Mouse (Mus musculus): ENCODE measurements around the gene Glis2.

Gene Glis2

DNA sequence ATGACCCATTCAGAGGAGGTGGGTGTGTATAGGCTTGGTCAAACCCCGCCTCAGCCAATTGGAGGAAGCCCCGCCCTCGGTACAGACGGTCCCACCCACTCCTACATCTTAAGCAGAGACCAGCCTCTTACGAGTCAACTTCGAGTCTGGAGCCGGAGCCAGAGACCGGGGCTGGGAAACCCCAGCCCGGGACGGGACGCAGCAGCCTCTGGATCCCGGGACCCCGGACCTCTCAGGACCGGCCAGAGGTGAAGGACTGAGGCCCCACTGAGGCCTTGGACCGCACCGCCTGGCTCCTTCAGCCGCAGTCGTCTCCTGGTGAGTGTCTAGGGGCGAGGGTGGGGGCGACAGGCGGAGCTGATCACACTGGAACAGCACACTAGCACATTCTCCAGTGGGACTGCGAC is 45.3 kb downstream of the Glis2 start, which contains the start of the genes Vasn and Dnaja3:
Gene Vasn (plus strand): TSS at position 111 of the 407 bp plus-strand sequence.
Gene Dnaja3 (plus strand): TSS at position 159 of the 407 bp plus-strand sequence.
- DNase-seq (ENCODE audit: low spot score in 2 of 2) = peak; percentile 53 to 65

- DNase-seq (ENCODE audit: low spot score in 2 of 2) = no peak
Observed at GRCm38 (mm10) chr16:4640267-4641005, 45.9 kb downstream of the Glis2 start.

- DNase-seq (ENCODE audit: low spot score in 2 of 2) = peak in 1 of 2 experiments; percentile 32
Observed at GRCm38 (mm10) chr16:4641119-4641838, 46.8 kb downstream of the Glis2 start.

- DNase-seq (ENCODE audit: low spot score in 2 of 2) = no peak
Observed at GRCm38 (mm10) chr16:4642190-4642589, 47.7 kb downstream of the Glis2 start.

- DNase-seq (ENCODE audit: low spot score in 2 of 2) = no peak
Observed at GRCm38 (mm10) chr16:4642937-4643336, 48.4 kb downstream of the Glis2 start.

DNA sequence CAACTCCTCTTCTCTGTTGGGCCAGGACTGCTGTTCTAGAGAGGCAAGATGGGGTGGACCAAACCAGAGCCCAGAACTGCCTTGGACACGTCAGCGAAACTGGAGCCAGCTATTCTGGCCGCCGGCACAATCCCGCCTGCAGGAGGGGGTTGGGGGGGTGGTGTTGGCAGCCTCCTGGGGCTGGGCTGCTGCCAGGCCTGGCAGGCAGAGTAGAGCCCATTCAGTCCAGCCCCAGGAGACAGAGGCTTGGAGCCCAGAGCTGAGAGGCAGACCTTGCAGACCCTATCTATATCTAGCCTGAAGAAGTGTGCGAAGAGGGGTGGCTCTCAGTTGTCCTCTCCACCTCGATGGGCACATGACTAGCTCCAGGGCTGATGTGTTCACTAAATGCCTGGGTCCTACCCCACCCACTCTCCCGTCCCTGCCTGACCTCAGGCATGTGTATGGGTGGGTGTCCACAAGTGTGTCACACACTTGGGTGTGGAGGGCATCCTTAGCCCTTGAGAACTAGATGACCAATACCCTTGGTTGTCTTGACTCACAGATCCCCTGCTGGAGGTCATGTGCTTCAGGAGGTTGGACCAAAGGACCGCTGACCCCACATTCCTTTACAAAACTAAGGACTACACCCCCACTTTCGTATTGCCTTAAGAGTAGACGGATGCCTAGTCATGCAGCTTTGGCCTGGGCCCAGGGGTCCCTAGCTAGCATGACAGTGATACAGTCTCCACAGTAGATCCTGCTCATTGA is 49.3 kb downstream of the Glis2 start:
- DNase-seq (ENCODE audit: low spot score in 2 of 2) = no peak

DNA sequence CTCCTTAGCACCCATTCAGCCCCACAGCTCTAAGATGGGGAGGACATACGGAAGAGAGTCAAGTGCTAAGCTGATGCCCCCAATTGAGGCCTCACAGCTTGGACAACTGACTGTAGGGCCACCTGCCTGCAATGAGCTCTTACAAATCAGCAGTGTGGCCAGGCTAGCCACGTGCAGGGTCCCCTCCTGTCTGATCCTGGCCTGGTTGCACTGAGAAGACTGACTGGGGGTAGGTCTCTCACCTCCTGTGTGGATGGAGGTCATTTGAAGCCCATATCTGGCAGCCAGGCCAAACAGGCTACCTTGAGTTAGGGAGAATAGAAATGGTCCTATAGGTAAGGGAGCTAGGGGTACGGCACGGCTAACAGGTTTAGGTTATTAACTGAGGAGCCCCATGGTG is 51.4 kb downstream of the Glis2 start:
- DNase-seq (ENCODE audit: low spot score in 2 of 2) = no peak

GRCm38 (mm10) chr16:4646831-4647230 is 52.3 kb downstream of the Glis2 start:
- DNase-seq (ENCODE audit: low spot score in 2 of 2) = no peak

- DNase-seq (ENCODE audit: low spot score in 2 of 2) = no peak
Observed at GRCm38 (mm10) chr16:4647651-4648141, 53.2 kb downstream of the Glis2 start.

- DNase-seq (ENCODE audit: low spot score in 2 of 2) = no peak
Observed at GRCm38 (mm10) chr16:4648416-4649023, 54.0 kb downstream of the Glis2 start.

GRCm38 (mm10) chr16:4649211-4649610 is 54.7 kb downstream of the Glis2 start:
- DNase-seq (ENCODE audit: low spot score in 2 of 2) = no peak

GRCm38 (mm10) chr16:4649692-4650091 is 55.2 kb downstream of the Glis2 start:
- no peak for DNase-seq (ENCODE audit: low spot score in 2 of 2)

DNA sequence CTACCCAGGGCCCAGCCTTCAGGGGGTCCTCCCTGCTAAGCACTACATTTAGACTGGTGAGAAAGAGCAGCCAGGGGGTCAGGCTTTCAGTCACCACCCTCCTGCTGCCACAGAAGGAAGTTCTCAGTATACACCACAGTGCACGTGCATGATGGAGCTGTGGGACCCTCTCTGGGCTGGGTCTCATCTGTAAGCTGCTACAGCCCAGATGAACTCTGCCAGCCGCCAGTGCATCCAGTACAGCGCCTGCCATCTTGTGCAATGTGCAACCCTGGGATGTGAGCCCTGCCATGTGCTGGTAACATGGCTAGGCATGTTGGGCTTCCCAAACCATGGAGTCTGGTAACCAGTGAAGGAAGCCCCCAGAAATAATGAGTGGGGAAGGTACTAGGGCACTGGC is 55.6 kb downstream of the Glis2 start:
- DNase-seq (ENCODE audit: low spot score in 2 of 2) = no peak

DNA sequence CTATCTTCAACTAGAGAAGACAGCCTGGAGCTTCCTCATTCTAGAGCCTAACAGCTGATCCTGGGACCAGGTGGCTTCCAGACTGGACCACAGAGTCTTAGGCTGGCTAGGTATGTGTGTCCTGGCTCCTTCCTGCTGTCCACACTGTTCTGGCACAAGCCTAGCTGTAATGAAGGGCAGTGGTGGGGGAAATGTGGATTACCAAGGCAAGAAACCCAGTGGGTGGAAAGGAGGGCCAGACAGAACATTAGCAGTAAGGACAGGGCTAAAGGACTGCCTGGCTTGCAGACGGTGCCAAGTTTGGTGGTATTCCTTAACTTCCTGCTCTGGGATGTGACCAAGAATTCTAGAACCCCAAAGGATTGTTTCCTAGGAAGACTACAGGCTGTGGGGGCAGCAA is 56.6 kb downstream of the Glis2 start:
- no peak for DNase-seq (ENCODE audit: low spot score in 2 of 2)

DNA sequence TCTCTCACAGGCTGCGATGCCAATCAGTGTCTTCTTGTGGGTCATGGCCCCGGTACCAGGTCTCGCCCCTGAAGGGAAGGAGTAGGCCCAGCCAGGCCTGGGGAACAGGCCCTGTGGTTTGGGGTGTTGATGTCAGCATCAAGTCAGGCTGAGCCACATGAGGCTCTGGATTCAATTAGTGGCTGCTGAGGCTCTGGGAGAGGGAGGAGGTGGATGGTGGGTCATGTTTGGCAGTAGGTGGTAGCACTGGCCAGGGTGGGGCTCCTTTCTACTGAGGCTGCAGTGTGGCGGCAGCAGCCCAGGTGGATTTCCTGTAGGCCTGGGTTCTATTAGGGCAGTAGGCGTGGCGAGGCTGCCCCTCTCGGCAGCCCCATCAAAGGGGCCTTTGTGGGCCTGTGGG is 57.1 kb downstream of the Glis2 start:
- DNase-seq (ENCODE audit: low spot score in 2 of 2) = no peak

DNA sequence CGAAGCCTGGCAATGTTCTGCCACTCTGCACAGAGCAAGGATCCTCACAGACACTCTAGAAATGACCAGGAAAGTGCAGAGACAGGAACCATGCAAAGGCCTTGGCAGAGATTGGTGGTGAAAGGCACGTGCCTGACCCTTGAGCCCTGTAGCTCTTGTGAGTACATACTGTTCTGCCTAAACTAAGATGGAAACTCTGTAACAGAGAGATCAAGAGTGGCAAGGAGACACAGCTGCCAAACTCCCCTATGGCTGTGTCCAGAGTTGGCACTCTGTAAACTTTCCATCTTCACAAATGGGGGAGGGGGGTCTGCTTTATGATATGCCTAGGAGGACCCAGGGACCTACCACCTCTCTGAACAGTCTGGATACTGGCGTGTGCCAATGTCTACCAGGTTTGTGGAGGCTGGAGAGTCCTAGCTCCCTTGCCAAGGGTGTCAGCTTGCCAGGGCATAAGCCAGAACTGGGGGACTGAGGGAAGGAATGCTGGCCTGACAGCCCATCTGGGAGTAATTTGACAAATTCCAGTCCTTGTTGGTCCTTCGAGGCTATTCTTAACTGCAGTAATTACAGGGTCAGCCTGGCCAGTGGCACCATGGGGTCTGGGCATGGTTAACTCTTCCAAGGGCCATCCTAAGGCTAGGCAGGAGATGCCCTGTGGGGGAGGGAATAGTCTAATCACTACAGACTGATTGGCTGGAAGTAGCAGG is 58.3 kb downstream of the Glis2 start:
- DNase-seq (ENCODE audit: low spot score in 2 of 2) = no peak

GRCm38 (mm10) chr16:4654706-4655105 is 60.2 kb downstream of the Glis2 start:
- no peak for DNase-seq (ENCODE audit: low spot score in 2 of 2)

DNA sequence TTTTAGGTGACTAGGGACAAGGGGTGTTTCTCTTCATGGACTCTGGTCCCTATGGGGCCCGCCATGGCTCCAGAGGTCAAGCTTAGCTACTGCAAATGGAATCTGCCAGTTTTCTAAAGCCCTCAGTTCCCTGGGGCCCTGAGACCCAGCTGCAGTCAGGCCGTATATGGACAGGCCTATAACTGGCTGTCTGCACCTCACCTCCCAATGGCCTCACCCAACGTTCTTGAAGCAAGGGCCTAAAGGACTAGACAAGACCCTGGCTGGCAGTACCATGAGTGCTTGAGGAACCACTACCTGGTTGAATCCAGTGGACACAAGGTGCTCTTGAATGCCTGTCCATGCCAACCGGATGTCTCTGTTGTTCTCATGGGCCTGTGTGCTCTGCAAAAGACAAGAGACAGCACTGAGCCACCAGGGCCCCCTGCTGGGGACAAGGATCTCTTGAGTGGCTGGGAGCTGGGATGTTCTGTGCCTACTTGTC is 60.8 kb downstream of the Glis2 start:
- no peak for DNase-seq (ENCODE audit: low spot score in 2 of 2)

DNA sequence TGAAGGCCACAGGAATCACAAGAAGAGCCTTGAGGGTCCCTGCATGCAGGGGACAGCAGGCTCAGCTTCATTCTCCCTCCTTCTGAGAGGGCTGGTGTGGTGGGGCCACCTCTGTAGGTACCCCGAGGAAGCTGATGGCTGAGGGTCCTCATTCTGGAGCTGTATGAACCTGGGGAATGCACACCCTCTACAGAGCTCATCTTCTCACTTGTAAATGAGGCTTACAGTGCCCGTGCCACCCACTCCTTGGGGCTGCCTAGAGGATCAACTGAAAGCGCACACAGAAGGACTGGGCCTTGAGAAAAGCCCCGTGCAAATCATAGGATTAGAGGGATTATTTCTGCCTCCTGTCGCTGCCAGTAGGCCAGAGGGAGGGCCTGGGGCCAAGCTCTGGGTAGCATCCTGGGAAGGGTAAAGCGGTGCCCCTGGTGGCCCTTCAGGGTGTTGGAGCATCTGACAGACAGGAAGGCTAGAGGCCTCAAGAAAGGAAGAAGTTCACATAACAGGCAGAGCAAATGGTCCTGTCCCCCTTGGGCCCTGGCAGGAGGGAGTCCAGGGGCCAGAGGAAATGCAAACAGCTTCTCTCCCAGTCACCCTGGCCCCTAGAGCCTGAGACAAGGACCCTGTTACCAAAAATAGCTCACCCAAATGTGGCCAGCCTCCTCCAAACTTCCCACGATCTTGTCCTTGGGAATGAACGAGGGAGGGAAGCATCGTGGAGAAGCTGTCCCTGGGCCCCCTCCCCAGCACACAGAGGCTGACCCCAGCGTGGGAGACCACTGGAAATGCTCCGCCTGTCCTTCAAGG is 61.5 kb downstream of the Glis2 start:
- no peak for DNase-seq (ENCODE audit: low spot score in 2 of 2)

DNA sequence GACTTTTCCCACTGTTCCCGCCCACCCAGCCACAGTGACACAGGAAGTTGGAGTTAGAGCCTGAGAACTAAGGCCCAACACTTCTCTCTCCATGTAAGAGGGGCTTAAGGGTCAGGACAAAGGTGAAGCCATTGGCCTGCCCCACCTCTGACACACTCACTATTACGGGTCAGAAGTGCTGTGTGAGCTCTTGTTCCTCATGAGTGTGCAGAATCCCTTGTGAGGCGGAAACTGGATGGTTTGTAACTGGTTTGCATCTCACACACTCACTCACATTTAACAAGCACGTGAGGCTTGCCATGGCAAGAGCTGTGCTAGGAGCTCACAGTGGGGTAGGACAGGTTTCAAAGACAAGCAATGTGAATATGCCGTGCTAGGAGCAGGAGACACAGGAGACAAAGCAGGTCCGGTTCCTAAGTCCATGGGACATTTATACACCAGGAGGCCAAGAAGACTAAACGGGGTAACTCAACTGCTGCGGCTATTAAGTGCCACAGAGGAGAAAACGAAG is 62.1 kb downstream of the Glis2 start:
- no peak for DNase-seq (ENCODE audit: low spot score in 2 of 2)
